Mouse (Mus musculus): ENCODE results near the gene Elobl.

DNA sequence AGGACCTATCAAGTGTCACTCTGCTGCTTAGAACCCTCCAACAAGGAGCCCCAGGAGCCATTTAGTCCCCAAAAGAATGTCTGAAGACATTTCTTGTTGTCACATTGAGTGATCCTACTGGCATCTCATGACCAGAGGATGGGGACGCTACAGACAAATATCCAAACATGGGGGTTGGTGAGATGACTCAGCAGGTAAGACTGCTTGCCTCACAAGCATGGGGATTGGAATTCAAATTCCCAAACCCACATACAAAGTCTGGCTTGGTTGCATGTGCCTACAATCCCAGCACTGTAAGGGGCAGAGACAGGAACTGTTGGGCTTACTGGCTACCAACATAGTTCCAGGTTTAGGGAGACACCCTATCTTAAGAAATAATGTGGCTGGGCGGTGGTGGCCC is 28.8 kb downstream of the Elobl start:
- TF ChIP-seq CTCF (IDR thresholded peaks at IDR 0.05; ENCODE audit: low read depth, low read length) (no peak), POLR2A (IDR thresholded peaks at IDR 0.05; ENCODE audit: borderline replicate concordance, low read depth, low read length) (no peak)
